Mouse (Mus musculus): ENCODE data around the gene Kif26b.

DNA sequence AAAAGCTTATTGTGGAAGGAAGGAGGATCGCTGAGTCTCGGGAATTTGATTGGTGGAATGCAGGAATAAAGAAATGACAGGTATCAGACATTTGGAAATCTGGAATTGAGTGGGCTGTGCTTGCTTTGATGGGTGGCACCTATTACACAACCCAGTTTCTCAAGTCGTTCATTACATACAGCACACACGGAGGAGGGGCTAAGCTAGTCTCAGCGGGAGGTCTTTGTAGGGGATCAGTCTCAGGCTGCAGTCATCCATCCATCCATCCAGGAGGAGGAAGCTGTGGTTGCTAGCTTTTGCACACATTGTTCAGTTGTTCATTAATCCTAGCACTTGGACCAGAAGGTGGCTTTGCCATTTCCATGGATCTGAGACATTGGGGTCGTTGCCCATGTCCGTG lies 137.6 kb downstream of the Kif26b start:
- TF ChIP-seq POLR2A (IDR thresholded peaks at IDR 0.05; ENCODE audit: low read depth, low read length) (no peak), CTCF (IDR thresholded peaks at IDR 0.05; ENCODE audit: extremely low read depth, insufficient read depth, insufficient read length, insufficient replicate concordance) (no peak)
